Mouse (Mus musculus) adrenal gland, adult (tissue): ENCODE results near the gene Upb1.

Source experiments
- DNase-seq, 2 experiments: peaks; one replicate each; pipeline ENCODE4 v3.0.0; 2022 to 2023; ENCODE audit warnings: low spot score in 1 of 2; ENCODE audit not compliant: inconsistent age in 2 of 2

Gene Upb1

DNA sequence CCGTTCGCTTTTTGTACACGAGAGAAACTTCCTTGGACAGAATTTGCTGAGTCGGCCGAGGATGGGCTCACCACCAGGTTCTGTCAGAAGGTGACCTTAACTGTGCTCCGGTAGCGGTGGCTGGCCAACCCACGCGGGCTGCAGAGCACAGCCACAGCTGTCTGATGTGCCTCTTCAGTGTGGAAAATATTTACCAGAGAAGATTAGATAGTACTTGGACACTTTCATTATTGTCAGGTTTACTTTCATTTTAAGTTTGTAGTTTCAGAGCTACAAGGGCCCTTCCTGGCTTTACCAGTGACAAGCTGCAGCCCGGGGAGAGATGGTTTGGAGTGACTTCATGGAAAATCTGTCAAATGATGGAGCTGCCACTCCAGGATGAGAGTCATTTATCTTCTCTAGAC lies 23.6 kb downstream of the Upb1 start:
- peak in 1 of 2 experiments; percentile 31 for DNase-seq

DNA sequence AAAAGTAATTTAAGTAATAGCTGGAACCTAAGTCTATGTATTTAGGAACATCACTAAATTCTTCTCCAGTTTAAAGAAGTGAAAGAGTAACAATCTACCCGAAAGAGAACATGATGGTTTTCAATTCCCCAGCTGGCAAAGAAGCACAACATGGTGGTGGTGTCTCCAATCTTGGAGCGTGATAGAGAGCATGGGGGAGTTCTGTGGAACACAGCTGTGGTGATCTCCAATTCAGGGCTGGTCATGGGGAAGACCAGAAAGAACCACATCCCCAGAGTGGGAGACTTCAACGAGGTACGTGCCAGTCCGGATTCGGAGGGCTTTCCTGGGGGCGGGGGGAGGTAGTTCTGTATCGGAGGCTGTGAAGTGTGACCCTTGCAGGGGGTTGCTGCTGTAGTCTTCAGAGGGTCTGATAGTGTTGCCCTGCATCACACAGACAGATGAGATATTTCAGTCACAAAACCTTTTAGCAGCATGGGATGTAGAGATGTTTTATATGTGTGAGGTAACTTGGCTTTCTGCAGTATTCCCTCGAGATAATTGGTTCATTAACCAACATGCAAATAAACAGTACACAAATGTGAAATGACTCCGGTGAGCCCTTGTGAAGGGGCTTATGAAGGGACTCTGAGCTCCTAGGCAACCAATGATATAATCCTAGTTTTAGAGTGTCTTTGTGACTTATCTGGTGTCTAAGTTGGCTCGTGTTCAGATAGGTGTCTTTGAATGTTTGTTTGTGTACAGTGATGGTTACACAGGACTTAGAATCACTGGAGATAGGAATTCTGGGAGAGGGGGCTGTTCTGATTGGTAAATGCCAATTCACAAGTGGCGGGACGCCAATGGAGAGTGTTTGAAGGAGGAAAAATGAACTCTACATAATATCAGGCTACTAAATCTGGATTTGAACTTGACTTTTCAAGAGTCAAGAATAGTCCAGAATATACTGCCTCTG lies 27.4 kb downstream of the Upb1 start:
- no peak for DNase-seq

DNA sequence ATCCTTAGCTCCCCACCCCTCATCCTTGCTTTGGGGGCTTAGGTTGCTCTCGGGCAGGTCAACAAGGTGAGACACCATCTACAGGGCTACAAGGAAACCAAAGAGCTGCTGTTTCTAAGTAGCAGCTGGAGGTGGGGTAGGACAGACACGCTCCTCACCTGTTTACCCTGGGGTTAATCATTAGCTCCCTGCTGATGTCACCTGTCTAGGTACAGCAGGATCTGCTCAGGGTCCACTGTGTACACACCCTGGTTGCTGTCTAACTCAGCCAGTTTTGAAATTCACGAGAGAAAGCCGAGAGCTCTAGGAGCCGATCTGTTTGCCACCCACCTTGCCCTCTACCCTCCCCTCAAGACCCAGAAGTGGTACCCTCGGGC lies 28.1 kb downstream of the Upb1 start:
- no peak for DNase-seq

DNA sequence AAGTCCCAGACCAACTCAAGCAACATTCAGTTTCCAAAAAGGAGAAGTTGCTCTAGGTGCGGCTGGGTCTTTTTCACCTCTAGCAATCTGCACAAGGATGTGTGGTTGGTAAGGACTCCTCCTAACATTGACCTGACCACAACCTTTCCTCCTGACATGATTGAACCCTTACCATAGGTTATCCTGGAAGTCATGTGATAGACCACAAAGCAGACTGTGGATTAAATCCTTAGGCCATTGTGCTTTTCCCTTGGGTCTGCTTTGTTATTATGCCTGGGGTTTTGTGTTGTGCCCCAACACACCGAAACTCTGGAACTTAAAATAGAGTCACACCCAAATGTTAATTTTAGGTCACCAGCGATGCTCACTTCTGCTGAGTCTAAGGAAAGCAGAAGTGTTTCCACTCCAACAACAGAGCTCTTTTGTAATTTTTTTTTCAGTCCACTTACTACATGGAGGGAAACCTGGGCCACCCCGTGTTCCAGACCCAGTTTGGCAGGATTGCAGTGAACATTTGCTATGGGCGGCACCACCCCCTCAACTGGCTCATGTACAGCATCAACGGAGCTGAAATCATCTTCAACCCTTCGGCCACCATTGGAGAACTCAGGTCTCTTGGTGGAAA lies 28.7 kb downstream of the Upb1 start:
- DNase-seq, result no peak

DNA sequence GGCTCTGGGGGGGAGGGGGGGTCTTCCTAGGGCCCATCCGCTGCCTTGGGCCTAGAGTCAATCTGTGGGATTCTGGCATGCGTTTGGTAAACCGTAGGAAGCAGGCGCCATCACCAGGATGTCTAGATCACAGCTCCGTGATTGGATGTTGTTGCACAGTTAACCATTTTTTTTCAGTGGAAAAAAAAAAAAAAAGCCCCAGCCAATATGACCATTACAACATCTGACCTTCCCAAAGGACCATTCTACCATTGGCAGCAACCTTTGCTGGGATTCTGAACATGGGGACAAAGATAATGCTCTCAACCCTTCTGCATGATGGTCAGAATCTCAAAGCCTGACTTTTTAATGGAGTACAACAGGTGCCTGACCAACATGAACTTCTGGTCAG lies 29.2 kb downstream of the Upb1 start:
- DNase-seq, result no peak

DNA sequence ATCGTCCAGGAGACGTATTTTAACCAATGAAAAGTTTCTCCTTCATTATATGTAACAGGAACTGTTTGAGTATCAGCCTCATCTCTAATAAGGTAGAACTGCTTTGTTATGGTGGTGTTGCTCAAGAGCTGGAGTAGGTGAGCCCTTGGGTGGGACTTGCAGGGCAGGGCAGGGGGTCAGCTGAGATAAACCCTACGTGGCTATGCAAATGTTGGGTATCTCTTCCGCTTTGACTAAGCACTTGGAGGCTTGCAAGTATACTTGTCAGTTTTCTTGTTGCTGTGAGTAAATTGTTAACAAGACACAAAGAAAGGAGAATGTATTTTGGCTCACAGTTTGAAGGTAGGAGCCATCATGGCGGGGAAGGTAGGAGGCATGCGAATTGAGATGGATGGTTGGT lies 29.7 kb downstream of the Upb1 start:
- no peak for DNase-seq

DNA sequence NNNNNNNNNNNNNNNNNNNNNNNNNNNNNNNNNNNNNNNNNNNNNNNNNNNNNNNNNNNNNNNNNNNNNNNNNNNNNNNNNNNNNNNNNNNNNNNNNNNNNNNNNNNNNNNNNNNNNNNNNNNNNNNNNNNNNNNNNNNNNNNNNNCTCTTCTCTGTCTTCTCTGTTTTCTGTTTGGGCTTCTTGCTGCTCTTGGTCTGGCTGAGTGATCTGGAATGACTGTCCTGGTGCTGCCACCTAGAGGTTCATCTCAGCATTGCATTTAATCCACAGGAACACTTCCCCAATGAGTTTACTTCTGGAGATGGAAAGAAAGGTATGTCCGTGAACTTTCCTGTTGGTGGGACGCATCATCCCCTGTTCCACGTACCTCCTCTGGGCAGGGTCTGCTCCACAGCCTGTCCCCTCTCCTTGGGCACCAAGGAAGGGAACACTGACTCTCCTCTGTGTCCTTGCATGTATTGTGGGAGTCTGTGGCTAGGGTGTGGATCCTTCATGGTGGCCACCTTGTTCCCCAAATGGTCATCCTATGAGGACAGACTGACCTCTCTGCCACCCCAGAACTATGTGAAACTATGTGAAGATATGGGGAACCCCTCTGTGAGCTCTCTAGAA lies 35.8 kb downstream of the Upb1 start:
- DNase-seq, result peak; percentile 77 to 95

DNA sequence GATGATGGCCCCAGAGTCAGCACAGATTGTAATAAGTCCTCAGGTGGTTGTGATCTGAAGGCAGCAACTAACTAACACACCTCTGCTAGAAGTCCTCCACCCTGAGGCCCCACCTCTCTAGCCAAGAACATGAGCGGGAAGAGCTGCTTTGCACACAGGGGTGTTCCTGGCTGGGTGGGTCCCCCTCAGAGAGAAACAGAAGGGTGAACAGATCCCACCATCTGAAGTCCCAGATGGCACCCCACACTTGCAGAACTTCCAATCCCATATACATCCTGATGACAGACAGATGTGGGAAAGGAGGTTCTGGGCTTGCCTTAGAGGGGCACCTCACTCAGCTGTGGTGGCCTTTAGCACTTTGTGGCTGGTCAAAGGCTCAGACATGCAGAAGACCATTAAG lies 36.4 kb downstream of the Upb1 start:
- DNase-seq, result no peak

DNA sequence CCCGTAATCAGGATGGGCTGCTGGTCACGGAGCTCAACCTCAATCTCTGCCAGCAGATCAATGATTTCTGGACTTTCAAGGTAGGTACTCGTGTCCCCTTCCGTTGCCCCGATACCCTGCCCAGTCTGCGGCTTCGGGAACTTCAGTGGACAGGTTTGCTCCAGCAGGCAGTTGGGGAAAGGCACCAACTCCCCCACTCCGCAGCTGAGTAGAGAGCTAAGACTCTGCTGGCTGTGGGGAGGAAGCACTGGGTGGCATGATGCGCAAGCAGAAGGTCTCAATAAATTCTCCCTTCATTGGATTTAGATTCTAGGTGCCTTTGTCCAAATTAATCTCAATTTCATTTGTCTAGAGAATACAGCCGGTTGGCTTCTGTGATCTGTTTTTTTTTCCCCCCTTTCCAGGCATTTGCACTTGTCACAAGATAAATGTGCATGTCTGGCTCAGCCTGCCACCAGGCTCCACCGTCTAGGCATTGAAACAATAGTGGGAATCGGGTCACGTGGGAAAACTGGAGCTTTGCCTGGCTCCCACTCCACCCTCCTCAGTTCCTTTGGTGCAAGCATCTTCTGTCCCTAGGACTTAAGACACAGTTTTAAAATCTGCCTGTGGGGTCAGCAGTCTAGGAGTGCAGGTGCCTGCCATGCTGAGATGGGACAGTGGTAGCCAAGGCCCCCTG lies 37.4 kb downstream of the Upb1 start:
- peak; percentile 64 to 74 for DNase-seq

DNA sequence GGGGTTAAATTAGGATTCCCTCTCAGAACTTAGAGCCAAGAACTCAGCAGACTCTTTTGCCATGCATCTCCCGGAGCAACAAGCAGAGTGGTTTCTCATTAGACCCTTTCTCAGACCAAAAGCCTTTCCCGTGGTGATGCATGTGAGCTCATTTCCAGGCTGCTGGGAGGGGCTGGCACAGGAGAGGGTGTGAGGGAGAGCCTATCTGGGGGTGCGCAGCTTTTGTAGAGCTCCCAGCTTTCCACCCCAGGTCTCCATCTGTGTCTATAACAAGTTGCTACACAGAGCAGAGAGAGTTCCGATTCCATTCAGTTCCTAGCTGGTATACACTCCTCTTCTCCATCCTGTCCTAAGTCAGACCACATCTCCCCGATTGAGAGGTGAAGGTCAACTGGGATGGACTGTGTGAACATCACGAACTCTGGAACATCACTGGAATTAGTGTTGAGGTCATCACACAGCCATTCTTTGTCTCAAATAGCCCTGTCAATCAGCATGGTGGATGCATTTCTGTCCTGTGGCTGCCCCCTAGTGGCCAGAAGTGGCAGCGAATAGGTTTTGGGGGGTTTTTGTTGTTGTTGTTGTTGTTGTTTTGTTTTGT lies 38.4 kb downstream of the Upb1 start:
- DNase-seq, result peak in 1 of 2 experiments; percentile 69

DNA sequence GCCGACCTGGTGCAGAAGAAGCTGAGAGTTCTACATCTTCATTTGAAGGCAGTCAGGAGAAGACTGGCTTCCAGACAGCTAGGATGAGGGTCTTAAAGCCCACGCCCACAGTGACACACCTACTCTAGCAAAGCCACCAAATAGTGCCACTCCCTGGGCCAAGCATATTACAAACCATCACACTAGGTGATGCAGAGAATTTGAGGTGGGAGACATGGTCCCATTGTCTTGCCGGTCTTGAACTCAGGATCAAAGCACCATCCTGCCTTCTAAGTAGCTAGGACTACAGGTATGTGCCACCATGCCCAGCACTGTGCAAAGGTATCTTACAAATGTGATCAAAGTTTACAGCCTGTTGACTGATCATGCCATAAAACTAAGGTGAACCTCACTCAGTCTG lies 39.8 kb downstream of the Upb1 start:
- DNase-seq, result no peak

DNA sequence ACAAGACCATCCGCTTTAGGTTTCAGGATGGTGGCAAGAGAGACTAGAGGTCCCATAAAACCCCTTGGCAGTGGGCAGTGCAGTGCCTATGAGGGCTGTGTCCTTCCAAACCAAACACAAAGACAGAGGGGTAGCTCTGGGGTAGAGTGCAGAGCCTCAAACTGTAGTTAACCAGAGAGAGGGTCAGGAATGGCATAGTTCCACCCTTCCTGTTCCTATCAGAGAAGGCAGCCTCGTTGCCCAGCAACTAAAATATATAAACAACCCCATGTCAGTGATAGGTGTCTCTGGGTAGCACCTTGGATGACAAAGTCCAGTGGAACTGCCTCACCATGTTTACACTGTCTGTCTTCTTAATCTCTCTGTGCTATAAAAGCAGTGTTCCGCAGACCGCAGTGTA lies 40.9 kb downstream of the Upb1 start:
- no peak for DNase-seq

DNA sequence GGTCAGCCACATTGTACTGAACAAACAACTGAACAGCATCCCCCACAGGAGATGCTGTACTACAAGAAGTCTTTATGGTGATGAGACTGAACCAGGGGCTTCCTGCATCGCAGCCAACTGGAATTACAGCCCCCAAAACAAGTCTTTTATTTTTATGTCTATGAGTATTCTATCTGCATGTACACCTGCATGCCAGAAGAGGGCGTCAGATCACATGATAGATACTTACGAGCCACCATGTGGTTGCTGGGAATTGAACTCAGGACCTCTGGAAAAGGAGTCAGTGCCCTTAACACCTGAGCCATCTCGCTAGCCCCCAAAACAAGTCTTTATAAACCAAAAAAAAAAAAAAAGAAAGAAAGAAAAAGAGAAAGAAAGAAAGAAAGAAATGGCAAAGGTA lies 42.1 kb downstream of the Upb1 start:
- DNase-seq, result no peak

DNA sequence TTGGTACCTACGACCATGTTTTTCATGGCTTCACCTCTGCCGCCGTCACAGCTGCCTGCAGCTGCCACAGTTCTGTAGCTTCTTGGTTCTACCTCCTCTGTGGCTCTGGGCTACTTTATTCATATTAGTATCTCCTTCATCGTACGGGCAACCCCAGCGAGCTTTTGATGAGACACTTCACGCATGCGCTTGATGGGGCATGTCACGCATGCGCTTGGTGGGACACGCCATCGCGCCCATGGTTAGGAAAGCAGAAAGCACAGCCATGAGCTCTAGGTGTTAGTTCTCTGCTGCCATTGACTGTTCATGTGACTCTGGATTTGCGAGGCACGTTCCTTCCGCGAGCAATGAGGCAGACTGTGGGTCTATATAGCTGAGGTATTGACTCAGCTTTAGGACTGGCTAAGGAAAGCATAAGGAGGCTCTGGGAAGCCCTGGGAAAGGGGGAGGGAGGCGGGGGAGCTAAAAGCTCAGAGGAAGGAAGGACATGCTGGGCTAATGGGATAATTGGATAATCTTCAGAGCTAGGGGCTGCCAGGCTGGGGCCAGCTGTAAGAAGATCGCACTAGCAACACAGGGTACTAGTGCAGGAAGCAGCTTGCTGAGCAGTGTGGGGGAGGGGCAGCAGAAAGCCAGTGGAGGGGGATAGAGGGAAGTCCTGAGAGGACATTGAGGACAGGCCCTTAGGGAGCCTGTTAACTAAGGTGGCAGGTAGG lies 43.4 kb downstream of the Upb1 start:
- DNase-seq, result no peak

DNA sequence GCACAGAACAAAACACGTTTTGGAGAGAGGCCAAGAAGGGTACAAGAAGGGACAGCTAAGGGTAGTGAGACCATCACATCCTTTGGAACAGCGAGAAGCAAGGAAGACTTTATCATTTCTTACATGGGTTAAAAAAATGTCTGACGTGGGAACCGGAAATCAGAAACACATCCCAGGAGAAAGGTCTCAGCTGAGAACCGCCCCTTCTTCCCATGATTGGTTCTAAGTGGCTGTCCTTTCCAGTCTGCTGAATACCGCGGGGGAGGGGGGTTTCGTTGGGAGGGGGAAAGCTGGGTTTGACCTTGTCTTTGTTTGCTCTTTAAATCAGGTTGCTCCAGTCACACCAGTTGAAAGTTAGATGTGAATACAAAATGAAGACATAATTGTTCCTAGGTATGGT lies 44.1 kb downstream of the Upb1 start:
- no peak for DNase-seq

DNA sequence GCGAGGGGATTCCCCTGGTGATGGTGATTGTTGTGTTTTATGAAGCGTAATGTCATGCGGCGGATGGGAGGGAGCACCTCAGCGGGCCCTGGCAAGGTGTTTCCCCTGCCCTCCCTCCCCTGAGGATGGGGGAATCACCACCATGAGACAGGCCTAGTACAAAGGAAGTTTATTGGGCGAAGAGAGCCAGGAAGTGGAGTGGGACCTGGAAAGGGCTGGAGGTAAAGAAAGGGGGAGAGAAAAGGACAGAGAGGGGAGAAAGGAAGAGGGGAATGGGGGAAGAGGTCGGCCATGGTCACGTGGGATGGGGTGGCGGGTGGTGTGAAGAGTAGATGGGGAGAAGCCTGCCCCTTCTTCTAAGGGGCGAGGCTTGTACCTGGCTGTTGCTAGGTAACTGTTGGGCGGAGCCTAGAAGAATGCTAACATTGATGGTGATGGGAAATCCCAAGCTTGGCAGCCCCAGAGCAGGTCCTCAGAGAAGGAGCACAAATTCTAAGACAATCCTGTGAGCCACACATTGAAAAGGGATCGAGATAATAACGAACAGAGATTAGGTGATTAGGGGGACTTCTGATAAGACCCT lies 45.7 kb downstream of the Upb1 start:
- peak; percentile 37 to 51 for DNase-seq

DNA sequence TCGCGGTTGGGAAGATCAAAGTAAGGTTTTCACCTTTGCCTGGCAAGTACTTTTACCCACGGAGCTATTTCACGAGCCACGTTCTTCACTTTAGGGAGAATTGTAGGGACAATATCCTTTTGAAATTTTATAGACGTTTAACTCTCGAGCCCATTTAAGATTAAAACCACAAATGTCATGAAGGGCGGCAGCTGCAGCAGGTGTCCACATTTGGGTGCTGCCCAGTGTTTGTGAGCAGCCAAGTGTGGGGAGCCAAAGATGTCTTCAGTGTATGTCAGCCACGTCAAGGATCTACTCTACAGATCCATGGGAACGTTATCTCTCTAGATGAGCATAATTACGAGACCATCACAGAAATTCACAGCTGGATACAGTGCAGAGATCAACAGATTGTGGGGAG lies 46.6 kb downstream of the Upb1 start:
- DNase-seq, result no peak

DNA sequence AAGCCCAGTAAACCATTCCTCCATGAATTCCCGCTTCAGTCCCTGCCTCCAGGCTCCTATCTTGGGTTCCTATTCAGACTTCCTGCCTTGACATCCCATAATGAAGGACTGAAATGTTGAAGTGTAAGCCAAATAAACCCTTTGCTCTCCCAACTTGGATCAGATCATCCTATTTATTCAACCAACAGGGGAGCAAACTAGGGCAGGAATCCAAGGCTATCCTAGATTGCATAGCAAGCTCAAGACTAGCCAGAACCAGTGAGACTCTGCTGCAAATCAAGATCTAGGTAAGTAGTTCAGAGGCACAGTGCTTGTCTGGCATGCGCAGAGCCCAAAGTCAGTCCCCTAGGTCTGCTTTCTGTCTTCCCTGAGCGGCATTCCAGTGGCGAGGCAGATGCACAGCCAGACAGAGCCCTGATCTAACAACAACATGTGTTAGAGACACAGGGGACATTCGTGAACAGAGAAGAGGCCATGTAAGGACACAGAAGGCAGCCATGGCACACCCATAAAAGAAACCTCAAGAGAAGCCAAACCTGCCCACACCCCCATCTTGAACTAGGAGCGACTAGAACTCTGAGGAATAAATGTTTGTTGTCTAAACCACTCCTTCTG lies 48.0 kb downstream of the Upb1 start:
- DNase-seq, result no peak

DNA sequence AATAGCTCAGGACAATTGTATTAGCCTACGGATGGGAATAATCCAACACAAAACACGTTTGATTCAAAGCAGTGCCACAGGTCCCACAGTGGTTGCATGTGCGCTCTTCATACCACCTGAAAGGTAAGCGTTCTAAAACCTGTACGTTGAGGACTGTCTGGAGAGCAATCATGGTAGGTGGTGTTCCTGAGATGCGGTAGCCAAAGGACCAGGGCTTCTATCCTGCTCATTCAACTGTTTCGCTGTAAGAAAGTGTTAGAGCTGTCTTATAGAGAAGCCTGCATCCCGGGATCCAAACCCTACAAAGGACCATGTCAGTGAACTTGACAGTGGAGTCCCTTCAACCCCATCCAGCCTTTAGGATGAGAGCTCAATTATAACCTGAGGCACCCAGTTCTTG lies 49.4 kb downstream of the Upb1 start:
- DNase-seq, result no peak
